Mouse (Mus musculus) limb, embryonic 13.5 days (tissue): Measurements from ENCODE around the gene Kif18b. TPM values are rescaled to one million over a fixed set of nuclear protein-coding genes. Genes with fewer than 3 reads are reported as not detected.
A peak's percentile ranks its signal among the peaks of the same experiment; 100 is the strongest.

ENCODE experiments used
- ATAC-seq: fragments of 200-750 bp; cut with Nextera tagmentation; 2 replicates; pipeline ENCODE4 v1.8.0; 2017; ENCODE audit warnings: low read depth, moderate number of reproducible peaks, moderate TSS enrichment; ENCODE audit not compliant: low FRiP score
- H3K27ac ChIP-seq: fragments of 300-500 bp; sonication (generic); 2 replicates; pipeline ENCODE4 v1.5.1; 2015; ENCODE audit warnings: inconsistent platforms, mild to moderate bottlenecking, moderate library complexity
- H3K27me3 ChIP-seq: fragments of 300-500 bp; sonication (generic); 2 replicates; pipeline ENCODE4 v1.6.1; 2015; ENCODE audit warnings: mild to moderate bottlenecking, inconsistent platforms
- H3K36me3 ChIP-seq: fragments of 300-500 bp; sonication (generic); 2 replicates; pipeline ENCODE4 v1.6.1; 2015; ENCODE audit warnings: inconsistent platforms, mild to moderate bottlenecking, moderate library complexity
- H3K4me1 ChIP-seq: fragments of 300-500 bp; sonication (generic); 2 replicates; pipeline ENCODE4 v1.6.1; 2015; ENCODE audit warnings: inconsistent platforms
- H3K4me2 ChIP-seq: fragments of 300-500 bp; sonication (generic); replicated peaks from 2 replicates; pipeline ENCODE4 v1.6.1; 2015; ENCODE audit warnings: inconsistent platforms, mild to moderate bottlenecking, moderate library complexity
- H3K4me3 ChIP-seq: fragments of 300-500 bp; sonication (generic); 2 replicates; pipeline ENCODE4 v1.5.1; 2015; ENCODE audit warnings: moderate library complexity, mild to moderate bottlenecking, inconsistent platforms
- H3K9ac ChIP-seq: fragments of 300-500 bp; sonication (generic); 2 replicates; pipeline ENCODE4 v1.6.1; 2015; ENCODE audit warnings: mild to moderate bottlenecking, inconsistent platforms
- H3K9me3 ChIP-seq: fragments of 300-500 bp; sonication (generic); 2 replicates; pipeline ENCODE4 v1.6.1; 2016; ENCODE audit warnings: inconsistent platforms
- WGBS: fragments of 180-500 bp; shearing (Covaris S2); methylation state at CpG from one replicate; pipeline ENCODE4 v1.1.7; 2015; 5-methylcytosine and 5-hydroxymethylcytosine counted together
- polyA plus RNA-seq: library from polyadenylated mRNA; unstranded; fragments of >200 nt; fragmentation: Nextera tagmentation; extraction: Ambion mirVana; gene quantifications from 2 replicates; pipeline ENCODE4 v1.2.1, GENCODE M21; 2015

Gene Kif18b
- polyA plus RNA-seq, 1 experiment from 2014 or later = 10.8 TPM

DNA sequence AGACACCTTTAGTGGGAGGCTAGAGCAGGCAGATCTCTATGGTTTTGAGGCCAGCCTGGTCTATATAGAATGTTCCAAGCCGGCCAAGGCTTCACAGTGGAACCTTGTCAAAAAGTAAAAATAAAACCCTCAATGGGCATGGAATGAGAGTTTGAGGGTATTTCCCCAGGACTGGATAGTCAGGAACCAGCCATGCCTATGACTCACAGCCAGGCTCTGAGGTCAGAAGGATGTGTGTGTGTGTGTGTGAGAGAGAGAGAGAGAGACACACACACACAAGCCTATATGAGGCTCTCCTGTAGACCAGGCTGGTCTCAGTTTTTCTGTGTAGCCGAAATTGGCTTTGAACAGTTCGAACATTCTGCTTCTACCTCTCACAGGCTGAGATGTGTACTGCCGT is 30.2 kb downstream of the Kif18b start:
- Histone ChIP-seq H3K36me3 (no peaks in the 10 kb centered on the region), H3K27me3 (peaks cover 56% of the 10 kb centered on the region), H3K4me1 (peaks cover 7% of the 10 kb centered on the region; the same call in 1 of the 2 replicates), H3K9ac (no peak overlapping the region), H3K4me2 (no peak overlapping the region), H3K9me3 (no peaks in the 10 kb centered on the region), H3K27ac (no peak overlapping the region), H3K4me3 (no peak overlapping the region)
- no peak for ATAC-seq
- WGBS = 88% methylated on average over 4 of the region's 4 CpGs

DNA sequence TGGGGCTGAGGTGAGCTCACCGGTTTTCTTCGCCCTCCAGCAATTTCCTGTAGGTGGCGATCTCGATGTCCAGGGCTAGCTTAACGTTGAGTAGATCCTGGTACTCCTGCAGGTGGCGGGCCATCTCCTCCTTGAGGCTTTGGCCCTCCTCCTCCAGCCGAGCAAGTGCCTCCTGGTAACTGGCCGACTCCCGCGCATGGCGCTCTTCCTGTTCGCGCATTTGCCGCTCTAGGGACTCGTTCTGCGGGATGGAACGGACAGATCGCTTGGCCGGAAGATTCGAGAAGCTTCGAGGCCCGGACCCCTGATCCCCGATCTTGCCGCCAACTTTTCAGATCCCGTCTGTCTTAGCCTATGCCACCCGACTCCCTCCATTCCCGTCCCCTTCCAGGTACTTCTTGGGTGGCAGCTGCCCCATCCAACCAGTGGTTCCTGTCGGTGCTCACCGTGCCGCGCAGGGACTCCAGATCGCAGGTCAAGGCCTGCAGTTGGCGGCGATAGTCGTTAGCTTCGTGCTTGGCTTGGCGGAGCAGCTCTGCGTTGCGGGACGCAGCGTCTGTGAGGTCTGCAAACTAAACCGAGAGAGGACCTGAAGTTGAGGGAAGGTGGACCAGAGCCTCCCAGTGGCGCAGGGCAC is 31.8 kb downstream of the Kif18b start:
- no peak overlapping the region for H3K27ac ChIP-seq
- 1% methylated on average over 43 of the region's 43 CpGs for WGBS
- H3K4me2 ChIP-seq = peak overlapping the region; percentile 81
- H3K9ac ChIP-seq = peak overlapping the region; percentile 72
- peak overlapping the region; percentile 48 for H3K4me3 ChIP-seq
- no peaks in the 10 kb centered on the region for H3K36me3 ChIP-seq
- peaks cover 7% of the 10 kb centered on the region; the same call in 1 of the 2 replicates for H3K4me1 ChIP-seq
- ATAC-seq = peak; percentile 80
- H3K9me3 ChIP-seq = no peaks in the 10 kb centered on the region
- H3K27me3 ChIP-seq = peaks cover 56% of the 10 kb centered on the region

DNA sequence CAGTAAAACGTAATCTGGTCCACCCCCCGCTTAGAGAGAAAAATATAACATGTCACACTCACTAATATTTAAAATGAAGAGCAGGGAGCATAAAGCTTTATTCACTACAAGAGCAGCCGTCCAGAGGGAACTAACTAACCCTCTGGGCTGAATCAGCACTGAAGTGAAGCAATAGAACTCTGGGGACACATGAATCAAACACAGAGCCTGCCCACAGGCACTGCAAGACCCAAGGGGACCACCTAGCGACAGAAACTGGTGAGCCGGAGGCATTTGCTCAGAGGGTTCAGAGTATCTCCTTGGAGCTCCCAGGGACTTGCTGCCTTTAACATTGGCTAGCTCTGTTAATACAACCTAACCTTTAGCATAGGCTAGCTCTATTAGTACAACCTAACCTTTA is 34.8 kb downstream of the Kif18b start:
- Histone ChIP-seq H3K27me3 (peaks cover 51% of the 10 kb centered on the region), H3K27ac (no peak overlapping the region), H3K4me3 (no peak overlapping the region), H3K36me3 (no peaks in the 10 kb centered on the region), H3K4me1 (peaks cover 7% of the 10 kb centered on the region; the same call in 1 of the 2 replicates), H3K9ac (no peak overlapping the region), H3K4me2 (no peak overlapping the region), H3K9me3 (no peaks in the 10 kb centered on the region)
- ATAC-seq = no peak
- 58% methylated on average over 5 of the region's 5 CpGs for WGBS

DNA sequence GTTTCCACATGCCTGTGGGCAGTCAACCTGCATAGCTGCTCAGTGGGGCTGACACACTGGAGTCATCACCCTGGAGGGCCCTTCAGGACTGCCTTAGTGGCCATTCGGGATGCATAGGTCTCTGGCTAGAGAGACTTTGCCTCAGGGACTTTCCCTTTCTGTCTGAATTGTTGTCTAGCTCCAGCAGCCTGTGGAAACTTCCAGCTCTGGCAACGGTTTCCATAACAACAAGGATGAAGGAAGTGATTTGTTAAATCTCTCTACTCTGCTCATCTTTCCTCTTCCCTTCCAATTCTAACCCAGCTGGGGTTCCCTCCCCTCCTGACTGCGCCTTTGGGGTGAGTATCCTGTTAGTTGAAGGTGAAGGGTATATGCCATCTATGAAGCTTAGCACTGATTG is 36.8 kb downstream of the Kif18b start:
- ATAC-seq = no peak
- Histone ChIP-seq H3K4me3 (no peak overlapping the region), H3K27me3 (peaks cover 38% of the 10 kb centered on the region), H3K9ac (peak overlapping the region; percentile 25; the same call in 1 of the 2 replicates), H3K27ac (no peak overlapping the region), H3K4me2 (no peak overlapping the region), H3K9me3 (no peaks in the 10 kb centered on the region), H3K36me3 (no peaks in the 10 kb centered on the region), H3K4me1 (no peaks in the 10 kb centered on the region)
- WGBS = 63% methylated on average over 3 of the region's 3 CpGs

DNA sequence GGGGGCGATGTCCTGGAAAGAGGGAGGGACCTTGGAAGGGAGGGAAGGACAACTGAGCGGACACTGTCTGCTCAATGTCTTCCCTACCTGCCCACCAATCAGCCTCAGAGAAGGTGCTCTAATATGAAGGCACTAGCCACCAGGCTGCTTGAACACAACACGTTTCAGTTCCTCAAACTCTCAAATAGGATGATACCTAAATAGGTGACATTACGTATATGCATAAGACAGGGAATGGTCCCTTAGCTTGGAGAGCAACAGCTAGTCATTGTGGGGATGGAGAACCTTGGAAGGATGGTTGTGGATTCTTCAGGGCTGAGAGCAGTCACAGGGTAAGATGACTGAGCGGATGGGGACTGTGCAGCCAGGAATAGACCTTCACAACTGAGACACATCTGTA is 37.5 kb downstream of the Kif18b start:
- H3K4me3 ChIP-seq = no peak overlapping the region
- H3K4me1 ChIP-seq = no peaks in the 10 kb centered on the region
- 75% methylated on average over 5 of the region's 5 CpGs for WGBS
- ATAC-seq = no peak
- no peak overlapping the region for H3K4me2 ChIP-seq
- H3K9ac ChIP-seq = no peak overlapping the region
- H3K27ac ChIP-seq = no peak overlapping the region
- H3K27me3 ChIP-seq = peaks cover 41% of the 10 kb centered on the region
- no peaks in the 10 kb centered on the region for H3K9me3 ChIP-seq
- H3K36me3 ChIP-seq = no peaks in the 10 kb centered on the region

DNA sequence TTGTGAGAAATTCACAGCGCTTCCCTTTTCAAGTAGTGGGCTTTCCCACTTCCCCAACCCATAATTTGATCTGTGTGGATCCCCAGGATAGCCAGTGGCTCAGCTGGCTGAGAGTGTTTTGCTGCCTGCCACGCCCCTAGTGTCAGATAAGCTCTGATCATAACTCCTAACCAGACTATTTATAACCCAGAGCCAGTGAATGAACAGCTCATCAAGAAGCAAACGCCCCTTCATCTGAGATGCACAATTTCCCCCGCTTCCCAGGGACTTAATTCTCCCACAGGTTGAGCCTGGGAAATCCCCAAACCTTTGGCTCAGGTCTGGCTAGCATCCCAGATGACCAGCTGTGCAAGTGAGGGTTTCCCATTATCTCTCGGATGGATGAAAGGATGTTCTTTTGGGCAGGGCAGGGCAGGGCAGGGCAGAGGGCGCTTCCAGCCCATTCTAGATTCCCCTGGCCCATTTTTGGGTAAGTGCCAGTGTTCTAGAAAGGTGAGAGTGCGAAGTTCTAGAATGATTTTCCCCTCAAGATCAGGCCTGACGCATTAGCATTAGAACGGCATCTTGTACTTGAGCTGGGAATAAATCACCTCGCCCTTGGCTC is 40.2 kb downstream of the Kif18b start, which contains the start of gene Fam187a:
Gene Fam187a (plus strand): TSS at position 554 of the 604 bp plus-strand sequence.
- H3K4me2 ChIP-seq = no peak within 1 kb of the TSS
- H3K9ac ChIP-seq = no peak within 1 kb of the TSS
- no peaks in the 10 kb centered on the region for H3K36me3 ChIP-seq
- no peak for ATAC-seq
- WGBS = 54% methylated on average over 10 of the region's 10 CpGs
- H3K9me3 ChIP-seq = no peaks in the 10 kb centered on the region
- peaks cover 33% of the 10 kb centered on the region for H3K27me3 ChIP-seq
- no peak within 1 kb of the TSS for H3K4me3 ChIP-seq
- no peak within 1 kb of the TSS for H3K27ac ChIP-seq
- H3K4me1 ChIP-seq = peaks cover 10% of the 10 kb centered on the region

DNA sequence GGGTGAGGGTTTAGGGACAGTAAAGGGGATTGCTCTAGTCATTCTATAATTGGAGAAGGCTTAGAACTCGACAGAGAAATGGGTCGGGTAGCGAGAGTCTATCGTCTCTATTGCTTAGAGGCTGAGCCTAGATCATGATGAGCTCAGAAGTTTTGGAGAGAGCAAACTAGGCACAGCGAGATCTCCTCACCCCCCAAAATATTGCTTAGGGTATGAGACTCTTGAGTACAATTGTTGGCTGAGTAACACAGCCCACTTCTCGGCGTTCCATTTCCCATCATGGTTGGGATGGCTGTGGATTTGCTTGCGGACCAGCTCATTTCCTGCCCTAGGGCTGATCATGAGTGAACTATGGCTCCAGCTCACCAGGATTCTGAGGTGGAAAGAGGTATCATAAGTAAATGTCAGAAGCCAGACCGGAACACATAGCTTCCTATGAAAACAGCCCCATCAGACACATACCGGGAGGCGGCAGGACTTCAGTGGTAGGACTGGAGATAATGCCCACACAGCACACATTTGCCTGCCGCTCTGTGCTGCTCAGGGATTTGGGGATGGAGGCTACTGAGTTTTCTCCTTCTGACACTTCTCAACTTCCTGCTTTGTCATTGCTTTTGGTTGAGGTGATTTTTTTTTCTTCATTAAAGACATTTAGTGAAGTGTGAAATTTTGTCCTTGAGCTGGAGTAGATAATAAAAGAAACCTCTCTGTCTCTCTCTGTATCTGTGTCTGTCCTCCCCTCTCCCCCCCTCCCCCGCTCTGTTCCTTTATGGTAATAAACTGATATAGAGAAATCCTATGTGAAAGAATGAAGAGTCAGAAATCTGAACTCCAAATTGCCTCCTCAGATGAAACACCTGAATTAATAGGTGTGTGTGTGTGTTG is 43.4 kb downstream of the Kif18b start:
- peak; percentile 32 for ATAC-seq
- Histone ChIP-seq H3K36me3 (peaks cover 12% of the 10 kb centered on the region), H3K4me3 (peak overlapping the region; percentile 82), H3K9ac (peak overlapping the region; percentile 89), H3K4me2 (peak overlapping the region; percentile 78), H3K9me3 (no peaks in the 10 kb centered on the region), H3K27me3 (peaks cover 25% of the 10 kb centered on the region), H3K27ac (peak overlapping the region; percentile 80; the same call in 1 of the 2 replicates), H3K4me1 (peaks cover 16% of the 10 kb centered on the region)
- 15% methylated on average over 13 of the region's 13 CpGs for WGBS

DNA sequence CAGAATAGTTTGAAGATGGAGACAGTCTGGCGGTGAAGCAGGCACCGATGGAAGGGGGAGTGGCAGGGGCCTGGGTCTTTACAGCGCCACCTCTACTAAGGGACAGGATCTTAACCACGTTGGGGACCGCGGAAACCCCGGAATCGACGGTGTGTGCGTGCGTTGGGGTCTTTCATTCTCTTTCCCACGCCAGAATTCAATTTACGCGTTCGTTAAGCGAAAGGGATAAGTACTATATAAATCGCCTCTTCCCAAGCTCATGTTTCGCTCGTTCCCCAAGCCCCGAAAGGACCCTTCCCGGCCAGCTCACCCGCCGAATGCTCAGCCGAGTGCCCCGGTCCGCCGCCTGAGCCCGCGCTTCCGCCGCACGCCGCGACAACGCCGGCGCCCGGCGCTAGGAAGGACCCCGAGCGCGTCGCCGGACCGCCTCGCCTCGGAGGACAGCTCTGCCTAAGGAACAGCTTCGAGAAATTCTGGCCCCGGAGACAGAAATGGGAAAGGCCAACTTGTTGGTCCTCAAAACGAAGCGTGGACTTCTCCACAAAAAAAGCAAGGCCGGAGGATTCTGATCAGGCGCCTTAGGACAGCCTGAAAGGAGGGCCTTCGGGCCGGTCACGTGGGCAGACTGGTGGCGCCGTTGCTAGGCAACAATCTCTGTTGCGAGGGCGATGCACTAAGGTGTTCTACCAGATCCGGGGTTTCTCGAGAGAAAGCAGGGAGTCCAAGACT is 44.2 kb downstream of the Kif18b start, which contains the start of the genes Eftud2 and Ccdc103:
Gene Eftud2 (minus strand): TSS at position 401 of the 729 bp plus-strand sequence.
Gene Ccdc103 (plus strand): TSS at position 620 of the 729 bp plus-strand sequence.
- peak within 1 kb of the TSS; percentile 82 for H3K4me3 ChIP-seq
- H3K27ac ChIP-seq = peak within 1 kb of the TSS; percentile 80
- H3K9ac ChIP-seq = peak within 1 kb of the TSS; percentile 89
- ATAC-seq = peak; percentile 90
- peak within 1 kb of the TSS; percentile 78 for H3K4me2 ChIP-seq
- peaks cover 18% of the 10 kb centered on the region for H3K36me3 ChIP-seq
- peaks cover 16% of the 10 kb centered on the region for H3K4me1 ChIP-seq
- H3K27me3 ChIP-seq = peaks cover 19% of the 10 kb centered on the region
- no peaks in the 10 kb centered on the region for H3K9me3 ChIP-seq
- WGBS = 0% methylated on average over 62 of the region's 62 CpGs

DNA sequence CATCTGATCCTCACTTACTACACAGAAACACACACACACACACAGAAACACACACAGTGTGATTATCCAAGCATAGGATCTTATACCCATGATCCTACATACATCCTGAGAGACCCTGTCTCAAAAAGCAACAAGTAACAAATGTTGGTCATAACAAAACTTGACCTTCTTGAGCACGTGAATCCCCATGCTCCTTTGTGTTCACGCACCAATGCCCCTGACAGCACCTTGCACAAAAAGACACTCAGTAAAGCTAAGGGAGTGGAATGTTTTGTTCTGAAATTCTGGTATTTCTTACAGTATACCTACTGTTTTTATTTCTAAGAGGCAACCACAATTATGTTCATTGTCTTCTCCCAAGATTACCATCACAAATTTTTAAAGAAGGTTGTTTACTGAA is 45.4 kb downstream of the Kif18b start:
- Histone ChIP-seq H3K27me3 (peaks cover 10% of the 10 kb centered on the region), H3K4me2 (peak overlapping the region; percentile 78), H3K27ac (no peak overlapping the region), H3K4me3 (peak overlapping the region; percentile 82), H3K9ac (peak overlapping the region; percentile 89), H3K36me3 (peaks cover 30% of the 10 kb centered on the region), H3K4me1 (peaks cover 16% of the 10 kb centered on the region), H3K9me3 (no peaks in the 10 kb centered on the region)
- WGBS = 86% methylated on average over 2 of the region's 2 CpGs
- no peak for ATAC-seq

DNA sequence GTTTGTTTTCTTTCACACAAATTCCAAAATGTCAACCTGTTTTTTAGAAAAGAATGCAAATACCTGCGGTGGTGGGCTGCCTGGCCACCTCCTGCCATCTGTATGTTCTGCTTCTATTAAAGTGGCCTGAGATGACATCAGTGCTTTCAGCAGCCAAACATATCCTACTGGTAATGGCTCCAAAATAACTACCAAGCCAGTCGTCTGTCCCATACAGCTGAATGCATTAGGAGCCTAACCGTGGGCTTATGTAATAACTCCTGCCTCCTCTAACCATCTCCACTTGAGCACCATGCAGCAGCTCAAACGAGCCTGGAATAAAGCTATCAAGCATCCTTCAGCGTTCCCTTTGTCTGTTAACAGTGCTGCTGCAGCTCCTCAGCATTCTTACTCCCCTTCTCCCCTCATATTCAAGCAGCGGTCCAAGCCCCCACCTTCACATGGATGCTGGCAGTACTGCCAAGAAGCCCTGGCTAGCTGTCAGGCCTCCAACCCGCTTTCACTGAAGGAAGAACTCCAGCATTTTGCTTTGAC is 50.1 kb downstream of the Kif18b start:
- Histone ChIP-seq H3K9me3 (no peaks in the 10 kb centered on the region), H3K27ac (no peak overlapping the region), H3K4me1 (peaks cover 8% of the 10 kb centered on the region), H3K27me3 (no peaks in the 10 kb centered on the region), H3K4me2 (no peak overlapping the region), H3K9ac (no peak overlapping the region), H3K36me3 (peaks cover 66% of the 10 kb centered on the region), H3K4me3 (no peak overlapping the region)
- ATAC-seq = no peak
- WGBS = 91% methylated on average over 7 of the region's 7 CpGs

DNA sequence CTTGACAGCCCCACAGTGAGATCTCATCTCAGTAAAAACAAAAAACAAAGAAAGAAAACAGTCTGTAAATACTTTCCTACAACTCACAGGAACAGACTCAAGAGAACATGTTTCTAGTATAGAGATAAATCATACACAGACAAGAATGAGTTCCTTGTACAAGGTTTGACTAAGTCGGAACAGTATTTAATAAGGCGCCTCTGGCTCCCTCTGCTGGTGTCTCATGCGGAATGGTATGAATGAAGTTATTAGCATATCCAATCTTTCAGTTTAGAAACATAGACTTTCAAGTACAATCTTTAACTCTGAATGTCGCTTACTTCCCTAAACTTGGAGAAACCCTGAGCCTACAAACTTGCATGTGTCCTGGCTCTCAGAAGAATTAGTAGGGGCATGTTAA is 60.7 kb downstream of the Kif18b start:
- H3K36me3 ChIP-seq = peaks cover 93% of the 10 kb centered on the region
- no peaks in the 10 kb centered on the region for H3K27me3 ChIP-seq
- 37% methylated on average over 4 of the region's 4 CpGs for WGBS
- no peak overlapping the region for H3K4me3 ChIP-seq
- no peak overlapping the region for H3K9ac ChIP-seq
- H3K4me2 ChIP-seq = no peak overlapping the region
- H3K4me1 ChIP-seq = no peaks in the 10 kb centered on the region
- no peak for ATAC-seq
- H3K9me3 ChIP-seq = no peaks in the 10 kb centered on the region
- H3K27ac ChIP-seq = peak overlapping the region; percentile 28; the same call in 1 of the 2 replicates
